Mouse (Mus musculus) MEL (cell line): Measurements from ENCODE around the gene Slc25a29.

ENCODE experiments used
- CTCF ChIP-seq, 3 experiments: IDR thresholded peaks in 2 of 3; conservative IDR thresholded peaks in 1 of 3; 2 replicates each; pipeline ENCODE4 v1.5.1; 2011 to 2012; ENCODE audit warnings: low read length in 3 of 3, low read depth in 2 of 3, mild to moderate bottlenecking in 2 of 3, improper control_type of control experiment in 1 of 3, inconsistent platforms in 1 of 3, mixed read lengths in 1 of 3, moderate library complexity in 1 of 3; ENCODE audit not compliant: control insufficient read depth in 1 of 3, insufficient read depth in 1 of 3, poor library complexity in 1 of 3, severe bottlenecking in 1 of 3
- EP300 ChIP-seq, 2 experiments: IDR thresholded peaks; 2 replicates each; pipeline ENCODE4 v1.6.1; 2011; ENCODE audit warnings: improper control_type of control experiment in 2 of 2, low read length in 2 of 2, low read depth in 1 of 2, mild to moderate bottlenecking in 1 of 2
- ETS1 ChIP-seq: IDR thresholded peaks from 2 replicates; pipeline ENCODE4 v1.6.1; 2012; ENCODE audit warnings: low read depth, mild to moderate bottlenecking, inconsistent platforms, low read length, improper control_type of control experiment, moderate library complexity
- GATA1 ChIP-seq: IDR thresholded peaks from 2 replicates; pipeline ENCODE4 v1.6.1; 2011; ENCODE audit warnings: low read depth, low read length, improper control_type of control experiment
- MAFK ChIP-seq: IDR thresholded peaks from 2 replicates; pipeline ENCODE4 v1.6.1; 2011; ENCODE audit warnings: low read depth, mild to moderate bottlenecking, low read length, improper control_type of control experiment, borderline replicate concordance
- MAX ChIP-seq: IDR thresholded peaks from 2 replicates; pipeline ENCODE4 v1.6.1; 2011; ENCODE audit warnings: low read length, improper control_type of control experiment
- MYB ChIP-seq: IDR thresholded peaks from 2 replicates; pipeline ENCODE4 v1.6.1; 2011; ENCODE audit warnings: mild to moderate bottlenecking, low read depth, low read length, improper control_type of control experiment
- MYC ChIP-seq: IDR thresholded peaks from 2 replicates; pipeline ENCODE4 v1.6.1; 2011; ENCODE audit warnings: low read depth, mild to moderate bottlenecking, low read length, improper control_type of control experiment, moderate library complexity
- NRF1 ChIP-seq: IDR thresholded peaks from 2 replicates; pipeline ENCODE4 v1.6.1; 2014; ENCODE audit warnings: low read depth, mild to moderate bottlenecking, inconsistent platforms, low read length, improper control_type of control experiment, moderate library complexity; ENCODE audit not compliant: poor library complexity, insufficient read depth, severe bottlenecking
- POLR2A ChIP-seq, 2 experiments: IDR thresholded peaks; 2 replicates each; pipeline ENCODE4 v1.6.1; 2011 to 2012; ENCODE audit warnings: low read length in 2 of 2, mild to moderate bottlenecking in 2 of 2, control low read depth in 1 of 2, improper control_type of control experiment in 1 of 2, low read depth in 1 of 2, moderate library complexity in 1 of 2; ENCODE audit not compliant: control insufficient read depth in 1 of 2, insufficient read depth in 1 of 2, poor library complexity in 1 of 2
- TAL1 ChIP-seq: IDR thresholded peaks from 2 replicates; pipeline ENCODE4 v1.6.1; 2012; ENCODE audit warnings: mild to moderate bottlenecking, inconsistent platforms, low read length, moderate library complexity, mixed read lengths
- USF1 ChIP-seq: IDR thresholded peaks from 2 replicates; pipeline ENCODE4 v1.6.1; 2014; ENCODE audit warnings: low read depth, mild to moderate bottlenecking, inconsistent platforms, low read length, improper control_type of control experiment, moderate library complexity
- ZC3H11A ChIP-seq: IDR thresholded peaks from 2 replicates; pipeline ENCODE4 v1.6.1; 2012; ENCODE audit warnings: low read depth, mild to moderate bottlenecking, inconsistent platforms, low read length, improper control_type of control experiment

- no peak for TF ChIP-seq POLR2A (IDR thresholded peaks at IDR 0.05; ENCODE audit: control insufficient read depth in 1 of 2, insufficient read depth in 1 of 2, low read depth in 1 of 2, low read length in 2 of 2, poor library complexity in 1 of 2)
- no peak for TF ChIP-seq CTCF (IDR thresholded peaks at IDR 0.05 in 2 of 3, conservative IDR thresholded peaks at IDR 0.05 in 1 of 3; ENCODE audit: control insufficient read depth in 1 of 3, insufficient read depth in 1 of 3, low read depth in 2 of 3, low read length in 3 of 3, poor library complexity in 1 of 3, severe bottlenecking in 1 of 3)
- TF ChIP-seq GATA1 = no peak
- TF ChIP-seq MAX = no peak
- no peak for TF ChIP-seq EP300 (IDR thresholded peaks at IDR 0.05; ENCODE audit: low read depth in 1 of 2, low read length in 2 of 2)
- no peak for TF ChIP-seq MAFK
- TF ChIP-seq MYB = no peak
- TF ChIP-seq NRF1 = no peak
- TF ChIP-seq USF1 = no peak
- TF ChIP-seq TAL1 = no peak
- no peak for TF ChIP-seq ZC3H11A
- TF ChIP-seq ETS1 = no peak
- no peak for TF ChIP-seq MYC
These were observed 25.9 kb downstream of the Slc25a29 start for GRCm38 (mm10) chr12:108809771-108810170.
